Mouse (Mus musculus) CH12.LX (cell line): Measurements from ENCODE around the gene Crnkl1. TPM values are rescaled to one million over a fixed set of nuclear protein-coding genes. Genes with fewer than 3 reads are reported as not detected.

ENCODE experiments used
- DNase-seq: peaks from one replicate; pipeline ENCODE4 v3.0.0-alpha.2; 2013; ENCODE audit errors: extremely low read depth
- H3K27ac ChIP-seq: 2 replicates; pipeline ENCODE4 v1.5.1; 2012; ENCODE audit warnings: low read depth, mild to moderate bottlenecking, control low read depth, moderate library complexity; ENCODE audit not compliant: insufficient read depth
- H3K27me3 ChIP-seq: replicated peaks from 2 replicates; pipeline ENCODE3; 2012; ENCODE audit warnings: inconsistent platforms
- H3K36me3 ChIP-seq, 2 experiments: replicated peaks in 1 of 2; 2 replicates each; pipeline versions ENCODE3 to v1.6.1; 2012; ENCODE audit warnings: inconsistent platforms in 1 of 2, low read length in 1 of 2, mild to moderate bottlenecking in 1 of 2, mixed read lengths in 1 of 2, moderate library complexity in 1 of 2; ENCODE audit not compliant: control insufficient read depth in 1 of 2, insufficient read depth in 1 of 2
- H3K4me1 ChIP-seq, 2 experiments: 2 replicates each; pipeline ENCODE4 v1.6.1; 2012; ENCODE audit warnings: inconsistent platforms in 1 of 2, moderate library complexity in 1 of 2; ENCODE audit not compliant: insufficient read depth in 2 of 2, control insufficient read depth in 1 of 2
- H3K4me2 ChIP-seq: 2 replicates; pipeline ENCODE4 v1.6.1; 2012; ENCODE audit warnings: low read depth, mild to moderate bottlenecking, control low read depth; ENCODE audit not compliant: poor library complexity, insufficient read depth, severe bottlenecking
- H3K4me3 ChIP-seq, 3 experiments: fragments of 150-350 bp in 1 of 3; sonication (generic) in 1 of 3; replicated peaks in 1 of 3; 2 replicates each; pipeline versions ENCODE3 to v1.5.1; 2011 to 2012; ENCODE audit warnings: low read depth in 2 of 3, low read length in 2 of 3, mild to moderate bottlenecking in 2 of 3, moderate library complexity in 2 of 3, control low read depth in 1 of 3, improper control_type of control experiment in 1 of 3, inconsistent platforms in 1 of 3, mixed read lengths in 1 of 3; ENCODE audit not compliant: poor library complexity in 1 of 3
- H3K79me2 ChIP-seq: replicated peaks from 2 replicates; pipeline ENCODE4 v1.6.1; 2012; ENCODE audit warnings: mild to moderate bottlenecking, moderate library complexity; ENCODE audit not compliant: control insufficient read depth, poor library complexity, insufficient read depth, severe bottlenecking; ENCODE audit errors: extremely low read depth
- H3K9ac ChIP-seq: 2 replicates; pipeline ENCODE4 v1.6.1; 2012; ENCODE audit warnings: low read depth, mild to moderate bottlenecking, control low read depth, moderate library complexity; ENCODE audit not compliant: insufficient read depth
- H3K9me3 ChIP-seq: replicated peaks from 2 replicates; pipeline ENCODE3; 2012; ENCODE audit warnings: low read length, inconsistent platforms, mixed read lengths
- BHLHE40 ChIP-seq: IDR thresholded peaks from 2 replicates; pipeline ENCODE4 v1.6.1; 2011; ENCODE audit warnings: mild to moderate bottlenecking, low read depth, low read length, improper control_type of control experiment
- CHD1 ChIP-seq: IDR thresholded peaks from 2 replicates; pipeline ENCODE4 v1.6.1; 2012; ENCODE audit warnings: low read depth, low read length, improper control_type of control experiment, inconsistent platforms
- CHD2 ChIP-seq: IDR thresholded peaks from 2 replicates; pipeline ENCODE4 v1.6.1; 2011; ENCODE audit warnings: low read length, improper control_type of control experiment
- CTCF ChIP-seq, 2 experiments: IDR thresholded peaks in 1 of 2; conservative IDR thresholded peaks in 1 of 2; 2 replicates each; pipeline ENCODE4 v1.5.1; 2011 to 2012; ENCODE audit warnings: low read depth in 2 of 2, low read length in 2 of 2, improper control_type of control experiment in 1 of 2, inconsistent platforms in 1 of 2, mild to moderate bottlenecking in 1 of 2, moderate library complexity in 1 of 2
- ELF1 ChIP-seq: IDR thresholded peaks from 2 replicates; pipeline ENCODE4 v1.6.1; 2014; ENCODE audit warnings: low read depth, mild to moderate bottlenecking, inconsistent platforms, low read length, improper control_type of control experiment
- EP300 ChIP-seq: IDR thresholded peaks from 2 replicates; pipeline ENCODE4 v1.6.1; 2011; ENCODE audit warnings: low read length, improper control_type of control experiment
- ETS1 ChIP-seq: conservative IDR thresholded peaks from 2 replicates; pipeline ENCODE4 v1.6.1; 2012; ENCODE audit warnings: low read depth, mild to moderate bottlenecking, inconsistent platforms, low read length, improper control_type of control experiment, moderate library complexity
- GABPA ChIP-seq: IDR thresholded peaks from 2 replicates; pipeline ENCODE4 v1.6.1; 2012; ENCODE audit warnings: low read depth, low read length, improper control_type of control experiment, inconsistent platforms; ENCODE audit not compliant: insufficient replicate concordance
- HCFC1 ChIP-seq: IDR thresholded peaks from 2 replicates; pipeline ENCODE4 v1.6.1; 2012; ENCODE audit warnings: low read depth, mild to moderate bottlenecking, inconsistent platforms, low read length, improper control_type of control experiment
- IRF4 ChIP-seq: IDR thresholded peaks from 2 replicates; pipeline ENCODE4 v1.6.1; 2014; ENCODE audit warnings: low read depth, mild to moderate bottlenecking, inconsistent platforms, low read length, improper control_type of control experiment
- JUN ChIP-seq: IDR thresholded peaks from 2 replicates; pipeline ENCODE4 v1.6.1; 2011; ENCODE audit warnings: low read depth, mild to moderate bottlenecking, low read length, improper control_type of control experiment, moderate library complexity; ENCODE audit not compliant: insufficient read depth
- MAFK ChIP-seq: IDR thresholded peaks from 2 replicates; pipeline ENCODE4 v1.6.1; 2011; ENCODE audit warnings: low read length, improper control_type of control experiment; ENCODE audit not compliant: insufficient replicate concordance
- MAX ChIP-seq: IDR thresholded peaks from 2 replicates; pipeline ENCODE4 v1.6.1; 2011; ENCODE audit warnings: low read length, improper control_type of control experiment
- MEF2A ChIP-seq: IDR thresholded peaks from 2 replicates; pipeline ENCODE4 v1.6.1; 2014; ENCODE audit warnings: low read depth, mild to moderate bottlenecking, inconsistent platforms, low read length, improper control_type of control experiment, borderline replicate concordance
- MXI1 ChIP-seq: IDR thresholded peaks from 2 replicates; pipeline ENCODE4 v1.6.1; 2011; ENCODE audit warnings: mild to moderate bottlenecking, low read depth, low read length, improper control_type of control experiment
- MYC ChIP-seq: IDR thresholded peaks from 2 replicates; pipeline ENCODE4 v1.6.1; 2011; ENCODE audit warnings: low read depth, mild to moderate bottlenecking, improper control_type of control experiment, low read length
- NELFE ChIP-seq: IDR thresholded peaks from 2 replicates; pipeline ENCODE4 v1.6.1; 2011; ENCODE audit warnings: low read depth, low read length, improper control_type of control experiment
- RAD21 ChIP-seq: IDR thresholded peaks from 2 replicates; pipeline ENCODE4 v1.6.1; 2011; ENCODE audit warnings: low read depth, mild to moderate bottlenecking, low read length, improper control_type of control experiment, moderate library complexity
- SIN3A ChIP-seq: IDR thresholded peaks from 2 replicates; pipeline ENCODE4 v1.6.1; 2012; ENCODE audit warnings: low read length, improper control_type of control experiment, inconsistent platforms
- TBP ChIP-seq: conservative IDR thresholded peaks from 2 replicates; pipeline ENCODE4 v1.6.1; 2011; ENCODE audit warnings: low read depth, low read length, improper control_type of control experiment
- TCF12 ChIP-seq: IDR thresholded peaks from 2 replicates; pipeline ENCODE4 v1.6.1; 2014; ENCODE audit warnings: low read depth, mild to moderate bottlenecking, inconsistent platforms, low read length, improper control_type of control experiment
- USF1 ChIP-seq: IDR thresholded peaks from 2 replicates; pipeline ENCODE4 v1.6.1; 2014; ENCODE audit warnings: low read depth, mild to moderate bottlenecking, inconsistent platforms, low read length, improper control_type of control experiment
- USF2 ChIP-seq: conservative IDR thresholded peaks from 2 replicates; pipeline ENCODE4 v1.6.1; 2011; ENCODE audit warnings: low read depth, low read length, improper control_type of control experiment
- ZKSCAN1 ChIP-seq: IDR thresholded peaks from 2 replicates; pipeline ENCODE4 v1.6.1; 2012; ENCODE audit warnings: low read depth, inconsistent platforms, low read length, improper control_type of control experiment, borderline replicate concordance
- dilution Hi-C: fragments of 300-500 bp; cut with MboI; formaldehyde crosslinking; loops from 2 replicates; pipeline ENCODE4 v1.14.3; 2020; ENCODE audit warnings: low sequenced_read_pairs; ENCODE audit not compliant: extremely low pct_unique_long_range_greater_than_20kb, extremely low pct_ligation_motif_present
- in situ Hi-C: fragments of 300-500 bp; cut with MboI; formaldehyde crosslinking; loops from 3 replicates; pipeline ENCODE4 v1.14.3; 2019; ENCODE audit warnings: low sequenced_read_pairs, low pct_ligation_motif_present, low pct_unique_long_range_greater_than_20kb, mixed read lengths
- polyA plus RNA-seq: library from polyadenylated mRNA; unstranded; fragments of >175 nt; gene quantifications from 2 replicates; pipeline ENCODE4 v1.2.1, GENCODE M21; 2012; ENCODE audit warnings: low read depth; ENCODE audit not compliant: insufficient read length
- total RNA-seq, 2 experiments: library from RNA; depleted of rRNA; stranded (reverse); fragments of 300-350 nt in 1 of 2; fragments of >200 nt in 1 of 2; gene quantifications; 2 replicates each; pipeline ENCODE4 v1.2.3; 2012 to 2014

Crnkl1 gene
- total and polyA plus RNA-seq, 3 experiments, result 18.8 to 31.6 (median 30.4) TPM

GRCm38 (mm10) chr2:145887937-145888765 lies 46.7 kb downstream of the Crnkl1 start:
- H3K79me2 ChIP-seq, result no peaks in the 10 kb centered on the region
- no peaks in the 10 kb centered on the region for H3K9me3 ChIP-seq
- peak; percentile 67 for DNase-seq
- H3K27me3 ChIP-seq, result no peaks in the 10 kb centered on the region
- TF ChIP-seq MXI1, result peak; percentile 52; the same call in 1 of the 2 replicates
- no peak for TF ChIP-seq MAFK
- no peak for TF ChIP-seq GABPA
- TF ChIP-seq ETS1, result peak; percentile 43; the same call in 1 of the 2 replicates
- TF ChIP-seq MYC, result peak; percentile 41; the same call in 1 of the 2 replicates
- peak; percentile 52; the same call in 1 of the 2 replicates for TF ChIP-seq TCF12
- peak; percentile 72 for TF ChIP-seq MEF2A
- no peak for TF ChIP-seq RAD21
- TF ChIP-seq CHD1, result no peak
- no peak for TF ChIP-seq USF2
- peak; percentile 25 to 31; a peak in 3 of 4 replicates for TF ChIP-seq CTCF (conservative IDR thresholded peaks at IDR 0.05 in 1 of 2, IDR thresholded peaks at IDR 0.05 in 1 of 2; ENCODE audit: low read depth in 2 of 2, low read length in 2 of 2)
- TF ChIP-seq HCFC1, result no peak
- TF ChIP-seq ELF1, result 0 out of 2 replicates have a peak, but pooled peaks have one; percentile 26
- 0 out of 2 replicates have a peak, but pooled peaks have one; percentile 10 for TF ChIP-seq NELFE
- peak; percentile 59 for TF ChIP-seq CHD2
- TF ChIP-seq ZKSCAN1, result no peak
- TF ChIP-seq MAX, result peak; percentile 63; the same call in 1 of the 2 replicates
- peak; percentile 70 for TF ChIP-seq BHLHE40
- TF ChIP-seq SIN3A, result peak; percentile 31; the same call in 1 of the 2 replicates
- TF ChIP-seq EP300, result peak; percentile 84
- TF ChIP-seq IRF4, result peak; percentile 83
- 0 out of 2 replicates have a peak, but pooled peaks have one; percentile 22 for TF ChIP-seq TBP
- TF ChIP-seq USF1, result no peak
- TF ChIP-seq JUN, result no peak
- no peaks in the 10 kb centered on the region for H3K36me3 ChIP-seq
- no peak overlapping the region for H3K9ac ChIP-seq
- H3K4me3 ChIP-seq, result no peak overlapping the region
- H3K4me2 ChIP-seq, result no peak overlapping the region
- dilution Hi-C loops, result no loop called here
- in situ Hi-C loops, result no loop called here
- no peak overlapping the region; the same call in 1 of the 2 replicates for H3K27ac ChIP-seq
- H3K4me1 ChIP-seq, result peaks cover 10 to 29% of the 10 kb centered on the region in 2 experiments; a peak in 3 of 4 replicates
